Mouse (Mus musculus) liver, embryonic 14.5 days (tissue): ENCODE measurements around the gene Htr1f.

Experiments
- CTCF ChIP-seq: IDR thresholded peaks from 2 replicates; pipeline ENCODE4 v1.5.1; 2016; ENCODE audit warnings: antibody characterized with exemption, low read depth, control low read depth
- EP300 ChIP-seq: IDR thresholded peaks from 2 replicates; pipeline ENCODE4 v1.6.1; 2016; ENCODE audit warnings: antibody characterized with exemption, low read depth

DNA sequence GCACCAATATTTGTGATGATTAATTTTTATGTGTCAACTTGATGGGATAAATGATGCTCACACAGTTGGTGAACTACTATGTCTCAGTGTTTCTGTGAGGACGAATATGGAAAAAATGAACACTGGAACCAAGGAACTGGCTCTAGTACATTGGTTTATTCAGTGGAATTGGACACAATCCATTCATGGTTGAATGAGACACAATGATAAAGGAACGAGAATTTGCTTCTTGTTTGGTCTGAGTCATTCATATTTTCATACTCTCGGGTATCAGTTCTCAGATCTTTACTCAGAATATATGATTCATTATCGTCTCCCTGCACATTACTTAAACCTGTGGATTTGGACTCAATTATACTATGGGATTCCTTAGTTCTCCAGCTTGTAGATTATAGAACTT is 90.4 kb downstream of the Htr1f start:
- no peak for TF ChIP-seq CTCF
- TF ChIP-seq EP300: no peak
